Mouse (Mus musculus) liver, adult 2 months (tissue): ENCODE results near the gene Creb3l2.

ENCODE experiments used
- CTCF ChIP-seq: fragments of 200-500 bp; IDR thresholded peaks from 2 replicates; pipeline ENCODE4 v1.5.1; 2011; ENCODE audit warnings: low read depth, low read length, control low read depth
- POLR2A ChIP-seq: fragments of 200-500 bp; IDR thresholded peaks from 2 replicates; pipeline ENCODE4 v1.6.1; 2011; ENCODE audit warnings: low read length, control low read depth; ENCODE audit not compliant: insufficient read depth; ENCODE audit errors: extremely low read depth

DNA sequence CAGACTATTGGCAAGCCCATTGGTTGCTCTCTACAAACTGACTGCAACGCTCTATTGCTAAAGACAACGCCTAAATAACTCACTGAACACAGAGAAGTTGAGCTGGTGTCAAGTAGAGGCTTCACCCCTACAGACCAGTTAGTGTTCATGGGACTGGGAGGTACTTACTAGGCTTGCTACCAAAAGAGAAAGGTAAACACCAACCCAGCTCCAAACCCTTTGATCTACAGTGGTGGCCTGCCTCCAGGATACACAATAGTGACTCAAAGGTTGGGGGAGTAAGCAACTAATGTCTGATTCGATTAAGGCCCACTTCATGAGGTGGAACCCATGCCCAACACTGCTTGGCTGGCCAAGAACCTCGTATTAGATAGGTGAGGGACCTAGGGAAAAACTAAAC, 11.1 kb upstream of the Creb3l2 start:
- TF ChIP-seq POLR2A: no peak
- no peak for TF ChIP-seq CTCF
